Mouse (Mus musculus) liver, postnatal 0 days (tissue): ENCODE data around the gene Urb1.

ENCODE experiments used
- CTCF ChIP-seq: sonication (generic); IDR thresholded peaks from 2 replicates; pipeline ENCODE4 v1.5.1; 2016; ENCODE audit warnings: antibody characterized with exemption, low read depth
- EP300 ChIP-seq: IDR thresholded peaks from 2 replicates; pipeline ENCODE4 v1.6.1; 2016; ENCODE audit warnings: antibody characterized with exemption, low read depth, mild to moderate bottlenecking

GRCm38 (mm10) chr16:90801251-90801650, 9.0 kb downstream of the Urb1 start:
- TF ChIP-seq CTCF (no peak), EP300 (no peak)
